Mouse (Mus musculus): ENCODE data around the gene Vps50. TPM values are rescaled to one million over a fixed set of nuclear protein-coding genes. Genes with fewer than 3 reads are reported as not detected.

Vps50 gene
- polyA plus RNA-seq (2015; fragmentation: Nextera tagmentation; extraction: Ambion mirVana) = 14.9 and 15.6 TPM in 2 replicates

GRCm38 (mm10) chr6:3498162-3498848, at the start of gene Vps50, which contains the start of gene Hepacam2:
TSS of gene Vps50 (plus strand) at chr6:3498382.
TSS of gene Hepacam2 (minus strand) at chr6:3498298.

Other genes starting within 250 kb of the Vps50 start
- 3.1 and 3.2 TPM in 2 replicates for gene Samd9l, start 98.8 kb upstream of the Vps50 start, polyA plus RNA-seq (2015; fragmentation: Nextera tagmentation; extraction: Ambion mirVana)
- gene Hepacam2, start 84 bp upstream of the Vps50 start, polyA plus RNA-seq (2015; fragmentation: Nextera tagmentation; extraction: Ambion mirVana) = 0.07 TPM in 1 of 2 replicates, not detected in the other

Measured in urinary bladder, postnatal 0 days (tissue).